Mouse (Mus musculus) E14TG2a.4 (cell line): Measurements from ENCODE around the gene Spdef.

Experiments
- CTCF ChIP-seq: conservative IDR thresholded peaks from 2 replicates; pipeline ENCODE4 v1.5.1; 2014; ENCODE audit warnings: low read length
- NANOG ChIP-seq: IDR thresholded peaks from 2 replicates; pipeline ENCODE4 v1.6.1; 2014; ENCODE audit warnings: borderline replicate concordance, low read length, mixed read lengths
- POU5F1 ChIP-seq: IDR thresholded peaks from 2 replicates; pipeline ENCODE4 v1.6.1; 2014; ENCODE audit warnings: low read length, borderline replicate concordance

- no peak for TF ChIP-seq CTCF
- TF ChIP-seq POU5F1 = no peak
- no peak for TF ChIP-seq NANOG
Observed at GRCm38 (mm10) chr17:27684886-27685549, 43.7 kb downstream of the Spdef start.
